Mouse (Mus musculus): ENCODE data around the gene Msh2.

DNA sequence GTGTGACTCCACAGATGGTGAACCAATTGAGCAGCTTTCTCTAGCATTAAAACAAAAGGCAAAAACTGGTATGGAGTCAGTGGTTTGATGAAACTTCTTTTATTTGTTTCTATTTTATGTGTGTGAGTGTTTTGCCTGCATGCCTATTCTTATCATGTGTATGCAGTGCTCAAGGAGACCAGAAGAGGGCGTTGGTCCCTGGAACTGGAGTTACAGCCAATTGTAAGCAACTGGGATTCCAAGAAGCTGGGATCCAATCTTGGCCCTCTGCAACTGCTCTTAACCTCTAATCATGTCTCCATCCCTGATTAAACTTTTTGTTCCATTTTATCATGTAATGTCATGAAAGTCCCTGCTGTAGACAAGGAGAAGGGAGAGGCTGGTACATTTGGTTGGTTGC is 67.7 kb downstream of the Msh2 start:
- TF ChIP-seq POLR2A (IDR thresholded peaks at IDR 0.05; ENCODE audit: low read depth, low read length) = no peak
- no peak for TF ChIP-seq CTCF (IDR thresholded peaks at IDR 0.05; ENCODE audit: extremely low read depth, insufficient read length, insufficient replicate concordance, low read depth, low read length)

Data from small intestine, adult 2 months (tissue).